Mouse (Mus musculus) heart, postnatal 0 days (tissue): ENCODE data around the gene Plekha6.

Source experiments
- CTCF ChIP-seq: IDR thresholded peaks from 2 replicates; pipeline ENCODE4 v1.5.1; 2016; ENCODE audit warnings: antibody characterized with exemption, control low read depth, low read depth
- EP300 ChIP-seq: IDR thresholded peaks from 2 replicates; pipeline ENCODE4 v1.6.1; 2016; ENCODE audit warnings: antibody characterized with exemption, low read depth

DNA sequence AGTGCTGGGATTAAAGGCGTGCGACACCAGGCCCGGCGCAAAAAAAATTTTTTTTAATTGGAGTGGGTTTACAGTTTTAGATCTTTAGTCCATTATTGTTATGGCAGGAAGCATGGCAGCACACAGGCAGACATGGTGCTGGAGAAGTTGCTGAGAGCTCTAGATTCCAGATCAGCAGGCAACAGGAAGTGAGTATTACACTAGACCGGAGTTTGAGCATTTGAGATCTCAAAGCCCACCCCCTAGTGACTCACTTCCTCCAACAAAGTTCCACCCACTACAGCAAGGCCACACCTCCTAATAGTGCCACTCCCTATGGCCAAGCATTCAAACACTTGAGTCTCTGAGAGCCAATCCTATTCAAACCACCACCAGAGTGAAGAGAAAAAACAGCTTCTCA, 45.9 kb upstream of the Plekha6 start:
- TF ChIP-seq EP300 = no peak
- no peak for TF ChIP-seq CTCF
